Mouse (Mus musculus) liver, postnatal 0 days (tissue): ENCODE results near the gene Tdrd9.

Experiments used
- CTCF ChIP-seq: sonication (generic); IDR thresholded peaks from 2 replicates; pipeline ENCODE4 v1.5.1; 2016; ENCODE audit warnings: antibody characterized with exemption, low read depth
- EP300 ChIP-seq: IDR thresholded peaks from 2 replicates; pipeline ENCODE4 v1.6.1; 2016; ENCODE audit warnings: antibody characterized with exemption, low read depth, mild to moderate bottlenecking

- TF ChIP-seq CTCF (no peak), EP300 (no peak)
Measured at GRCm38 (mm10) chr12:112107685-112108084, 136.3 kb downstream of the Tdrd9 start.
